Mouse (Mus musculus): ENCODE results near the gene Zfp324. TPM values are rescaled to one million over a fixed set of nuclear protein-coding genes. Genes with fewer than 3 reads are reported as not detected.
A peak's percentile ranks its signal among the peaks of the same experiment; 100 is the strongest.

The Zfp324 gene
- polyA plus RNA-seq, 1 experiment from 2014 or later, result 13.5 TPM

- Histone ChIP-seq H3K9ac (peak within 1 kb of the TSS; percentile 63), H3K27me3 (no peaks in the 10 kb centered on the region), H3K9me3 (no peaks in the 10 kb centered on the region), H3K27ac (peak within 1 kb of the TSS; percentile 98), H3K4me3 (peak within 1 kb of the TSS; percentile 64), H3K36me3 (peaks cover 15% of the 10 kb centered on the region), H3K4me1 (peaks cover 16% of the 10 kb centered on the region), H3K4me2 (peak within 1 kb of the TSS; percentile 75)
- under 1% methylated on average over 49 of the region's 49 CpGs for WGBS
- ATAC-seq (ENCODE audit: insufficient number of reproducible peaks, low FRiP score, low TSS enrichment, low read depth), result peak; percentile 99
Observed at GRCm38 (mm10) chr7:12977682-12978389, 12.2 kb downstream of the Zfp324 start, which contains the start of gene Zfp446. Gene Zfp446, plus strand, starts transcription at chr7:12977848.

- peak overlapping the region; percentile 75 for H3K4me2 ChIP-seq
- WGBS, result 79% methylated on average over 18 of the region's 18 CpGs
- no peaks in the 10 kb centered on the region for H3K27me3 ChIP-seq
- H3K4me3 ChIP-seq, result 0 out of 2 replicates have a peak overlapping the region, but pooled peaks have one; percentile 64
- peak overlapping the region; percentile 98; the same call in 1 of the 2 replicates for H3K27ac ChIP-seq
- no peaks in the 10 kb centered on the region for H3K9me3 ChIP-seq
- H3K9ac ChIP-seq, result no peak overlapping the region
- peaks cover 16% of the 10 kb centered on the region for H3K4me1 ChIP-seq
- peaks cover 8% of the 10 kb centered on the region for H3K36me3 ChIP-seq
- ATAC-seq (ENCODE audit: insufficient number of reproducible peaks, low FRiP score, low TSS enrichment, low read depth), result no peak
Observed at GRCm38 (mm10) chr7:12978931-12979722, 13.5 kb downstream of the Zfp324 start.

DNA sequence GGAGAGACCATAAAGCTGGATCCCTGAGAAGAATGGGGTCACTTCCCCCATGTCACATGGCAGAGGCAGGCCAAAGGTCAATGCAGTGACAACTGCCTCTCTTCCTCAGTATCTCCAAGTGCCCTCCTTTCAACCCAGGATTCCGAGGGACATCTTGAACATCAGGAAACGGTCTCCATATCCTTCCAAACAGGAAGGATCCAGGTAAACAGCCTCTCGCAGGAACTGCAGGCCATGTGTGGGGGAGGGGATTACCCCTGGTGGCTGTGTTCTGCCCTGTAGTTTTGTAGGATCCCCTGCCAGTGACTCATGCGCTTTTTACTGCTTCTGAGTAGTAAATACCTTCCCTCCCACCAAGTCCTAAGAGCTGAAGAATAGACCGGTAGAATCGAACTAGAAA lies 14.1 kb downstream of the Zfp324 start:
- Histone ChIP-seq H3K36me3 (peaks cover 8% of the 10 kb centered on the region), H3K27me3 (no peaks in the 10 kb centered on the region), H3K4me1 (peaks cover 16% of the 10 kb centered on the region), H3K27ac (no peak overlapping the region), H3K4me3 (no peak overlapping the region), H3K9me3 (no peaks in the 10 kb centered on the region), H3K4me2 (no peak overlapping the region), H3K9ac (no peak overlapping the region)
- ATAC-seq (ENCODE audit: insufficient number of reproducible peaks, low FRiP score, low TSS enrichment, low read depth), result no peak
- 41% methylated on average over 6 of the region's 6 CpGs for WGBS

- Histone ChIP-seq H3K4me3 (no peak overlapping the region), H3K4me1 (peaks cover 16% of the 10 kb centered on the region), H3K9ac (no peak overlapping the region), H3K27me3 (no peaks in the 10 kb centered on the region), H3K27ac (no peak overlapping the region), H3K36me3 (peaks cover 8% of the 10 kb centered on the region), H3K9me3 (no peaks in the 10 kb centered on the region), H3K4me2 (no peak overlapping the region)
- WGBS, result 82% methylated on average over 7 of the region's 7 CpGs
- no peak for ATAC-seq (ENCODE audit: insufficient number of reproducible peaks, low FRiP score, low TSS enrichment, low read depth)
Observed at GRCm38 (mm10) chr7:12980291-12980690, 14.7 kb downstream of the Zfp324 start.

GRCm38 (mm10) chr7:12985724-12986123 lies 20.1 kb downstream of the Zfp324 start:
- Histone ChIP-seq H3K27me3 (no peaks in the 10 kb centered on the region), H3K9ac (no peak overlapping the region), H3K4me1 (no peaks in the 10 kb centered on the region), H3K4me3 (no peak overlapping the region), H3K27ac (no peak overlapping the region), H3K4me2 (no peak overlapping the region), H3K9me3 (no peaks in the 10 kb centered on the region), H3K36me3 (peaks cover 8% of the 10 kb centered on the region)
- 65% methylated on average over 1 of the region's 1 CpGs for WGBS
- ATAC-seq (ENCODE audit: insufficient number of reproducible peaks, low FRiP score, low TSS enrichment, low read depth), result no peak

DNA sequence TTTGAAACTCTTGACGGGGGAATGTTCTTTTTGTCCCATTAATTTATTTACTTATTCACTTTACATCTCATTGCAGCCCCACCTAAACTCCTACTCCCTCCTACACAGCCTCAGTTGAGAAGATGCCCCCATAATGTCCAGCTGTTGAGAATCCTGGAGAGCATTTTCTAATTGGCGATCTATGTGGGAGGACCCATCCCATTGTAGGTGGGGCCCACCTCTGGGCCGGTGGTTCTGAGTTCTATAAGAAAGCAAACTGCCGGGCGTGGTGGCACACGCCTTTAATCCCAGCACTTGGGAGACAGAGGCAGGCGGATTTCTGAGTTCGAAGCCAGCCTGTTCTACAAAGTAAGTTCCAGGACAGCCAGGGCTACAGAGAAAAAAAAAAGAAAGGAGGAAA lies 21.3 kb downstream of the Zfp324 start:
- H3K36me3 ChIP-seq, result peaks cover 7% of the 10 kb centered on the region
- no peaks in the 10 kb centered on the region for H3K27me3 ChIP-seq
- H3K9me3 ChIP-seq, result no peaks in the 10 kb centered on the region
- no peak for ATAC-seq (ENCODE audit: insufficient number of reproducible peaks, low FRiP score, low TSS enrichment, low read depth)
- H3K4me1 ChIP-seq, result no peaks in the 10 kb centered on the region
- H3K4me3 ChIP-seq, result no peak overlapping the region
- no peak overlapping the region for H3K4me2 ChIP-seq
- no peak overlapping the region for H3K9ac ChIP-seq
- WGBS, result 81% methylated on average over 8 of the region's 8 CpGs
- no peak overlapping the region for H3K27ac ChIP-seq

GRCm38 (mm10) chr7:12987409-12988189 lies 22.0 kb downstream of the Zfp324 start:
- Histone ChIP-seq H3K36me3 (peaks cover under 1% of the 10 kb centered on the region; the same call in 1 of the 2 replicates), H3K27ac (no peak overlapping the region), H3K4me3 (no peak overlapping the region), H3K4me2 (no peak overlapping the region), H3K27me3 (no peaks in the 10 kb centered on the region), H3K9ac (no peak overlapping the region), H3K9me3 (no peaks in the 10 kb centered on the region), H3K4me1 (no peaks in the 10 kb centered on the region)
- WGBS, result 79% methylated on average over 8 of the region's 8 CpGs
- no peak for ATAC-seq (ENCODE audit: insufficient number of reproducible peaks, low FRiP score, low TSS enrichment, low read depth)

DNA sequence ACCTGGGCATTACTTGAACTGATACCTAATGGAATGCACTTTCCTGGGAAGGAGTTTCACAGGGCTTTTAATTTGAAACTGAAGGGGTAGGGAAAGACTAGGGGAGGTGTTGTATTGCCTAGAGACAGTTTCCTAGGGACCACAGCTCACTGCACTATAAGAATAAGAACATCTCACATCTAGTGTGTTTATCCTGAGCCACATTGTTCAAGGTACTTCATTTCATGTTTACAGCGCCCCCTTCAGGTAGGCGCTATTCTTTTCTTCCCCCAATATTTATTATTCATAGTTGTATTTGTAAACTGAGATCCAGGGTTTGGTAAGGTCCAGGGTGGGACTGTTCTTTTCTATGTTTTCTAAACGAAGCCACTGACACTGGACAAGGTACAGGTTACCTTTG lies 26.6 kb downstream of the Zfp324 start:
- Histone ChIP-seq H3K4me1 (no peaks in the 10 kb centered on the region), H3K27ac (no peak overlapping the region), H3K9me3 (no peaks in the 10 kb centered on the region), H3K36me3 (no peaks in the 10 kb centered on the region), H3K9ac (no peak overlapping the region), H3K4me3 (no peak overlapping the region), H3K27me3 (no peaks in the 10 kb centered on the region), H3K4me2 (no peak overlapping the region)
- ATAC-seq (ENCODE audit: insufficient number of reproducible peaks, low FRiP score, low TSS enrichment, low read depth), result no peak
- WGBS, result 8% methylated on average over 3 of the region's 3 CpGs

- Histone ChIP-seq H3K9ac (no peak overlapping the region), H3K27ac (no peak overlapping the region), H3K27me3 (no peaks in the 10 kb centered on the region), H3K36me3 (no peaks in the 10 kb centered on the region), H3K4me2 (no peak overlapping the region), H3K9me3 (no peaks in the 10 kb centered on the region), H3K4me1 (no peaks in the 10 kb centered on the region), H3K4me3 (no peak overlapping the region)
- 85% methylated on average over 10 of the region's 10 CpGs for WGBS
- ATAC-seq (ENCODE audit: insufficient number of reproducible peaks, low FRiP score, low TSS enrichment, low read depth), result no peak
Observed at GRCm38 (mm10) chr7:12993148-12993547, 27.5 kb downstream of the Zfp324 start.

DNA sequence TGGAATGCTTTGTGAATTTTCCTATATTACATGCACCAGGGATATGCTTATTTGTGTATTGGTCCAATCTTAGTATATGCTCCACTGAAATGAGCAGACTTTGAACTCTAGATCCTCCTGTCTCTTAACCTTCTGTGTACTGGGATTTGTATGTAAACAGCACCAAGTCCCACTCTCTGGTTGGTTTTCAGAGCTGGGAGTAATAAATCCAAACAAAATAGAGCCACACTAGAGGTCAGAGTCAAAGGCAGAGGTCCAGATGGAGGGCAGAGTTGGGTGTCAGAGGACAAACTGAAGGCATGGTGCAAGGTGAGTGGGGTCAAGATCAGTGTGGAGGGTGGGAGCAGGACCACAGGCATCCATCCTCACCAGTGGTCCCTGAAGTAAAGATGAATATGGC lies 30.2 kb downstream of the Zfp324 start:
- no peak overlapping the region for H3K4me2 ChIP-seq
- no peak overlapping the region for H3K9ac ChIP-seq
- H3K4me3 ChIP-seq, result no peak overlapping the region
- H3K9me3 ChIP-seq, result no peaks in the 10 kb centered on the region
- H3K36me3 ChIP-seq, result no peaks in the 10 kb centered on the region
- ATAC-seq (ENCODE audit: insufficient number of reproducible peaks, low FRiP score, low TSS enrichment, low read depth), result no peak
- no peaks in the 10 kb centered on the region for H3K27me3 ChIP-seq
- no peaks in the 10 kb centered on the region for H3K4me1 ChIP-seq
- no peak overlapping the region for H3K27ac ChIP-seq

- H3K4me1 ChIP-seq, result no peaks in the 10 kb centered on the region
- 59% methylated on average over 5 of the region's 5 CpGs for WGBS
Observed at GRCm38 (mm10) chr7:12997230-12997629, 31.6 kb downstream of the Zfp324 start.

DNA sequence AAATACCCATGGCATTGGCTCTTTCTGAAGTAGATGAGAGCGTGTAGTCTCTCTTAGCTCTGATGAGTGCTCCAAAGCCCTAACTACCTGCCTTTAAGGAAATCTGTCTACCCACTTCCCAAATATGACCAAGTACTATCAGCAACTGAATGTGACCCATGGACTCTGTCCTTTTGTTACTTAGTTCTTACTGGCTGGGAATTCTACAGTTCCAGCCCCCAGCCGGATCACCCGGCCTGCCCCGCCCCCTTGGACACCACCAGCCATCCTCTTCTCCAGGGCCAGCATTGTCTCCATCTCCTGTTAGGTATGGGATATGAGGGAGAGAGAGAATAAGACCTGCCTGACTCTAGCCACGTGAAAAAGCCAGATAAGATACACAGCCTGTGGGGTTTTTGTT lies 32.4 kb downstream of the Zfp324 start, which contains the start of gene Slc27a5:
Slc27a5 (minus strand) TSS at position 140 of the 400 bp plus-strand sequence.
- Histone ChIP-seq H3K4me2 (no peak within 1 kb of the TSS), H3K27me3 (no peaks in the 10 kb centered on the region), H3K4me1 (no peaks in the 10 kb centered on the region), H3K9me3 (no peaks in the 10 kb centered on the region), H3K36me3 (no peaks in the 10 kb centered on the region), H3K27ac (no peak within 1 kb of the TSS), H3K4me3 (no peak within 1 kb of the TSS), H3K9ac (no peak within 1 kb of the TSS)
- ATAC-seq (ENCODE audit: insufficient number of reproducible peaks, low FRiP score, low TSS enrichment, low read depth), result no peak
- 75% methylated on average over 5 of the region's 5 CpGs for WGBS

More at GRCm38 (mm10) chr7:12997230-12997629, 31.6 kb downstream of the Zfp324 start:
- Histone ChIP-seq H3K4me2 (no peak overlapping the region), H3K4me3 (no peak overlapping the region), H3K9me3 (no peaks in the 10 kb centered on the region), H3K27ac (no peak overlapping the region), H3K9ac (no peak overlapping the region), H3K27me3 (no peaks in the 10 kb centered on the region), H3K36me3 (no peaks in the 10 kb centered on the region)
- ATAC-seq (ENCODE audit: insufficient number of reproducible peaks, low FRiP score, low TSS enrichment, low read depth), result no peak

Data from limb, embryonic 15.5 days (tissue).